Mouse (Mus musculus) intestine, embryonic 14.5 days (tissue): ENCODE results near the gene Sorl1. TPM values are rescaled to one million over a fixed set of nuclear protein-coding genes. Genes with fewer than 3 reads are reported as not detected.

ENCODE experiments used
- ATAC-seq: fragments of 200-750 bp; cut with Nextera tagmentation; replicated peaks from 2 replicates; pipeline ENCODE4 v1.8.0; 2017; ENCODE audit warnings: low read depth, moderate number of reproducible peaks, moderate TSS enrichment, moderate library complexity; ENCODE audit not compliant: low FRiP score, low TSS enrichment
- DNase-seq: peaks from one replicate; pipeline ENCODE4 v3.0.0-alpha.2; 2018; ENCODE audit warnings: low spot score
- H3K27ac ChIP-seq: fragments of 300-500 bp; sonication (generic); 2 replicates; pipeline ENCODE4 v1.5.1; 2014; ENCODE audit warnings: low read depth, mild to moderate bottlenecking, control low read depth
- H3K27me3 ChIP-seq: fragments of 300-500 bp; sonication (generic); replicated peaks from 2 replicates; pipeline ENCODE4 v1.6.1; 2014; ENCODE audit warnings: low read length, control low read depth; ENCODE audit not compliant: control insufficient read depth, insufficient read depth
- H3K36me3 ChIP-seq: fragments of 300-500 bp; sonication (generic); 2 replicates; pipeline ENCODE4 v1.6.1; 2014; ENCODE audit warnings: low read length, control low read depth; ENCODE audit not compliant: control insufficient read depth, insufficient read depth
- H3K4me1 ChIP-seq: fragments of 300-500 bp; sonication (generic); replicated peaks from 2 replicates; pipeline ENCODE4 v1.6.1; 2014; ENCODE audit warnings: low read length, control low read depth, mixed read lengths; ENCODE audit not compliant: control insufficient read depth, insufficient read depth
- H3K4me2 ChIP-seq: fragments of 300-500 bp; sonication (generic); 2 replicates; pipeline ENCODE4 v1.6.1; 2014; ENCODE audit warnings: low read length
- H3K4me3 ChIP-seq: fragments of 300-500 bp; sonication (generic); 2 replicates; pipeline ENCODE4 v1.5.1; 2014; ENCODE audit warnings: low read depth, low read length, control low read depth, mixed read lengths
- H3K9ac ChIP-seq: fragments of 300-500 bp; sonication (generic); 2 replicates; pipeline ENCODE4 v1.6.1; 2014; ENCODE audit warnings: mild to moderate bottlenecking, low read length
- H3K9me3 ChIP-seq: fragments of 300-500 bp; sonication (generic); 2 replicates; pipeline ENCODE4 v1.6.1; 2016; ENCODE audit warnings: low read length, control low read depth; ENCODE audit not compliant: control insufficient read depth
- WGBS: fragments of 180-500 bp; shearing (Covaris S2); extraction: QIAGEN DNeasy Blood & Tissue Kit; methylation state at CpG from one replicate; pipeline ENCODE4 v1.1.7; 2014; 5-methylcytosine and 5-hydroxymethylcytosine counted together
- polyA plus RNA-seq: library from polyadenylated mRNA; unstranded; fragments of >200 nt; fragmentation: Nextera tagmentation; extraction: Ambion mirVana; gene quantifications from 2 replicates; pipeline ENCODE4 v1.2.1, GENCODE M21; 2014

The Sorl1 gene
- polyA plus RNA-seq, 1 experiment from 2014 or later = 12.2 TPM

DNA sequence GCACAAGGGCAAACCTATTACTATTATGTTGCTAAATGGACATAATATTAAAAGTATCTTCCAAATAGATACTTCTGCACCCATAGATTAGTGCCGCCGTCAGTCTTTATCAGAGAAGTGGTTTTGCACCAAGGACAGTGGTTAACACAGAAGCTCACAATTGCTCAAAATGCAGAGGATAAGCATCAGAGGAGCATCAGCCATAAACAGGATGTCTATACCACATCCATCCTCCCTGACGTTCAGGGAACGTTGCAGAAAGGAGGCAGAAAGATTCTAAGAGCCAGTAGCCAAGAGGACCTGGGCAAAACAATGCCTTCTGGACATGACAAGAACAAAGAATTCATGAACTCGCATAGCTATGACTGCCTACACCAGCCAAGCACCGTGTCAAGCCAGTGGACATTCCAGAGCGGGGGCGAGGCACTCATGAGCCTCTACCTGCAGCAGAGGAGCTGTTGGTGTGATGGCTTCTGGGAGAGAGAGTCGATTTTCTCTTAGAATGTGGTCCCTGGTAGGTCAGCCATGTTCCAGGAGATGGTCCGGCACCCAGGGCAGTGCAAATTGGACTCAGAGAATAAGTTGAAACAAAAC is 47.7 kb downstream of the Sorl1 start:
- H3K9ac ChIP-seq = no peak overlapping the region
- no peak overlapping the region for H3K4me2 ChIP-seq
- no peaks in the 10 kb centered on the region for H3K27me3 ChIP-seq
- ATAC-seq (no peak), DNase-seq (no peak)
- no peaks in the 10 kb centered on the region for H3K4me1 ChIP-seq
- no peak overlapping the region for H3K27ac ChIP-seq
- no peaks in the 10 kb centered on the region for H3K36me3 ChIP-seq
- no peak overlapping the region for H3K4me3 ChIP-seq
- no peaks in the 10 kb centered on the region for H3K9me3 ChIP-seq
- 84% methylated on average over 10 of the region's 10 CpGs for WGBS

DNA sequence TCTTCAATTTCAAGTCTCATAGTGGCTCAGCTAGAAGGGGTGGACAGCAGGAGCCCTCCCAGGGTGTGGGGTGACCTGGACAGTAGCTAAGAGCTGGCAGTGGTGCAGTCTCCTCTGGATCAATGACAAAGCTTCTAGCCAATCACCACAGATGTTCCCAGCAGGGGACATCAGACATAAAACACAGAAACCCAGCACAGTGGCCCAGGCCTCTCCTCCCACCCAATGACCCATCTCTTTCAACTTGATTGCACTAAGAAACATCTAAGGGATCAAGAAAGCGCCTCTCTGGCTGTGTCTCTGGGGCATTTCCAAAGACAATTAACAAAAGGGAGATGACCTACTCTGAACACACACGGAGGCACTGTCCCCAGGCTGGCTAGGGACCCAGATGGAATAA is 48.9 kb downstream of the Sorl1 start:
- no peak overlapping the region for H3K4me3 ChIP-seq
- ATAC-seq (no peak), DNase-seq (no peak)
- H3K27me3 ChIP-seq = no peaks in the 10 kb centered on the region
- H3K4me1 ChIP-seq = no peaks in the 10 kb centered on the region
- 55% methylated on average over 2 of the region's 2 CpGs for WGBS
- H3K27ac ChIP-seq = no peak overlapping the region
- no peak overlapping the region for H3K9ac ChIP-seq
- no peak overlapping the region for H3K4me2 ChIP-seq
- H3K36me3 ChIP-seq = no peaks in the 10 kb centered on the region
- H3K9me3 ChIP-seq = no peaks in the 10 kb centered on the region

DNA sequence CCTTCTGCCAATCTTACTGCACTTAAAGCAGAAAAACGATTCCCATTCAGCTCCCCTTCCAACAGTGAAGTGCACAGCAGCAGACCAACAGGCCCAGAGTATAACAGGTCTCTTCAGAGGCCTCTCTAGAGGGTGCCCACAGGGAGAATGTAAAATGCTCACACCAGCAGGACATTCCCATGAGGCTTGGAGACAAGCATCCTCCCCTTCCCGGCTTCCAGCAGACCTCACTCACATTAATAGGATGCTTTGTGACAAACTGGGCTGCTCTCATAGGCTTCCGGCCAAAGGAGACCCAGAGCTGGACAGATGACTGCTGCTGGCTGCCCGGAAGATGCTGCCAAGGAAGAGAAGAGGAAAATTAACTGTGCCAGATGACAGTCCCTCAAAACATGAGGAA is 52.1 kb downstream of the Sorl1 start:
- Histone ChIP-seq H3K4me3 (no peak overlapping the region), H3K4me2 (no peak overlapping the region), H3K27me3 (no peaks in the 10 kb centered on the region), H3K36me3 (no peaks in the 10 kb centered on the region), H3K4me1 (no peaks in the 10 kb centered on the region), H3K9ac (no peak overlapping the region), H3K27ac (no peak overlapping the region), H3K9me3 (no peaks in the 10 kb centered on the region)
- DNase-seq (no peak), ATAC-seq (no peak)
- 62% methylated on average over 4 of the region's 4 CpGs for WGBS

DNA sequence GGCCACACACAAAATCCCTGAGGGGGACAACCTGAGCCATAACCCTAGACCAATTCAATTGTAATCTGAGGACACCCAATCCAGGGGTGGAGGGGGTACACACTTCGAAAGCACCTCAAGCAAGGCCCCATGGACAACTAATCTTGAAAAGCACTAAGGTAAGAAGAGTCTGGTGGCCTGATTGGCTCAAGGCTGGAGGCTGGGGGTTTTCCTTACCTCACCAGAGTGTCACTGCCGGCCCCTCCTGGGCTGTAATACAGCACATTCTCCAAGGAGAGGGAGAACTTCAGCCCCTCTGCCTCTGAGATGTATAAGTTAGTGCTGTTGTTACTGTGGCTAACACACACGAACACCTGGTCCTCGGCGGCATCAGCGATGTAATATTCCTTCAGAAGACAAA is 53.2 kb downstream of the Sorl1 start:
- DNase-seq = no peak
- H3K4me1 ChIP-seq = no peaks in the 10 kb centered on the region
- no peak overlapping the region for H3K27ac ChIP-seq
- no peak overlapping the region for H3K4me2 ChIP-seq
- no peak overlapping the region for H3K4me3 ChIP-seq
- H3K9ac ChIP-seq = no peak overlapping the region
- no peaks in the 10 kb centered on the region for H3K27me3 ChIP-seq
- no peaks in the 10 kb centered on the region for H3K36me3 ChIP-seq
- 90% methylated on average over 6 of the region's 6 CpGs for WGBS
- H3K9me3 ChIP-seq = no peaks in the 10 kb centered on the region
- ATAC-seq = no peak

DNA sequence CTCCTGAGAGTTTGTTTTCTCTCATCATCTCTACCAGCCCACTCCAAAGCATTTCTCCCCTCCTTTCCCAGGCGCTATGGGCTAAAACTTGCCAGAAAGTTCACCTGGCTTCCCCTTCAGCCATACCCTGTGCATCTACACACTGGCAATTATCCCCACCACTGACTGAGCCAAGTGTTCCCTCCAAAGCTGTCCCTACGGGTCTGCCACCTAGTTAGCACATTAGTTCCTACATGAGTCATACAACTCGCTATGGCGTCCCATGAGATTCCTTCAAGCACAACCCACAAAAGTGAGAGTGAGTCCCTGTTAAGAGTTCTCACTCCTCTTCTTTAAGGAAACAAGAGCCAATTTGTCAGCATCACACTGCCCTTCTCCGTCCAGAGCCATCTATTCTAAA is 54.6 kb downstream of the Sorl1 start:
- Histone ChIP-seq H3K4me2 (no peak overlapping the region), H3K9ac (no peak overlapping the region), H3K36me3 (no peaks in the 10 kb centered on the region), H3K27ac (no peak overlapping the region), H3K27me3 (no peaks in the 10 kb centered on the region), H3K4me3 (no peak overlapping the region), H3K9me3 (no peaks in the 10 kb centered on the region), H3K4me1 (no peaks in the 10 kb centered on the region)
- ATAC-seq = no peak
- no peak for DNase-seq
- WGBS = 85% methylated on average over 5 of the region's 5 CpGs

DNA sequence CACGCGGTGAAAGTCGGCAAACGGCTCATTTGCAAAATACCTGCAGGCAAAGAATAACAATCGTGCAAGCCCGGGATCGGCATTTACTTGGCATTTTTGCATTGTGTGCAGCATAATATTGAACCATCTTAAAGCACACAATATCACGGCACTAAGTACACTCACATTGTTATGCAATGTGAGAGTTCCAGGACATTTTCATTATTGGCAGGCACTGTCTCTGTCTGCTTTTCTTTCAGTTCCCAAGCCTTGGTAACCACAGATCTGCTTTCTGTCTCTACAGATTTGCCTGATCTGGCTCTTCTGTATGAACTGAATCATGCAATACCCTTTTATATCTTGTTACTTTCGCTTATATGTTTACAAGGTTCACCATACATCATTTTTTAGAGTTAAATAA is 56.1 kb downstream of the Sorl1 start:
- H3K36me3 ChIP-seq = no peaks in the 10 kb centered on the region
- no peak overlapping the region for H3K27ac ChIP-seq
- H3K27me3 ChIP-seq = no peaks in the 10 kb centered on the region
- H3K9me3 ChIP-seq = no peaks in the 10 kb centered on the region
- no peaks in the 10 kb centered on the region for H3K4me1 ChIP-seq
- no peak overlapping the region for H3K9ac ChIP-seq
- 82% methylated on average over 9 of the region's 9 CpGs for WGBS
- no peak for ATAC-seq
- no peak overlapping the region for H3K4me3 ChIP-seq
- DNase-seq = no peak
- no peak overlapping the region for H3K4me2 ChIP-seq

DNA sequence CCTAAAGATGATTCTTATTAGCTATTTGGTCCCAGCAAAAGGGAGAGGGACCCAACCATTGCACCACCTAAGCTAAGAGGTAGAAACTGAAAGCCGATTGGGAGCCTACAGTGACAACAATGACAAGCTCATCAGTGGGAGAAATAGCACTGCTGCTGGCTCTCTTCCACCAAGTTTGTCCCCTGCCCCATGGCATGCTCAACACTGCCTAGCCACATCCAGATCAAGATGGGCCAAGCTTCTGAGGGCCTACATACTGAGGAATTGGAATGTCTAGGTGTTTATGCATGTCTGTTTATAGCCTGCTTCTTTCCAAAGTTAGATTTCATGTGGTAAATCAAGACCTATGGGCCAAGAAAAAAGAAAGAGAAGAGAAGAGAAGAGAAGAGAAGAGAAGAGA is 58.3 kb downstream of the Sorl1 start:
- Histone ChIP-seq H3K4me2 (no peak overlapping the region), H3K4me3 (no peak overlapping the region), H3K9ac (no peak overlapping the region), H3K4me1 (no peaks in the 10 kb centered on the region), H3K36me3 (no peaks in the 10 kb centered on the region), H3K9me3 (no peaks in the 10 kb centered on the region), H3K27ac (no peak overlapping the region), H3K27me3 (no peaks in the 10 kb centered on the region)
- WGBS = 88% methylated on average over 1 of the region's 1 CpGs
- ATAC-seq (no peak), DNase-seq (no peak)

DNA sequence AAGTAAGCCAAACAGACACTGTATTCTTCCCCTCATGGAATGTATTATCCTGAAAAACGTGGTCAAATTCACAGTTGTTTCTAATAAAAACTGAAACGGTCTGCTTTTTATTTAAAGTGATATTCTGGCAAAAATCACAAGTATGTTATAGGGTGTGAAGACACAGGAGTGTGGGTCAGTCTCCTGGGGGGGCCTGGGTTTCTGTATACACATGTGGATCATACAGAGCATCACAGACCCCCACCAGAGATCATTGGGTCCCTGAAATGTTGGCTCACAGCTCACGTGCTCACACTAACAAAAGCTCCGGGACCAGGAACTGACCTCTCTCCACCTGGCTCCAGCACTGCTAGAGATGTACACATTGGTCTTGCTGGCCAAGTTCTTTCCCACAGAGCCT is 60.7 kb downstream of the Sorl1 start:
- Histone ChIP-seq H3K27me3 (no peaks in the 10 kb centered on the region), H3K9ac (no peak overlapping the region), H3K4me1 (no peaks in the 10 kb centered on the region), H3K4me3 (no peak overlapping the region), H3K9me3 (no peaks in the 10 kb centered on the region), H3K4me2 (no peak overlapping the region), H3K36me3 (no peaks in the 10 kb centered on the region), H3K27ac (no peak overlapping the region)
- ATAC-seq (no peak), DNase-seq (no peak)
- 72% methylated on average over 4 of the region's 4 CpGs for WGBS

DNA sequence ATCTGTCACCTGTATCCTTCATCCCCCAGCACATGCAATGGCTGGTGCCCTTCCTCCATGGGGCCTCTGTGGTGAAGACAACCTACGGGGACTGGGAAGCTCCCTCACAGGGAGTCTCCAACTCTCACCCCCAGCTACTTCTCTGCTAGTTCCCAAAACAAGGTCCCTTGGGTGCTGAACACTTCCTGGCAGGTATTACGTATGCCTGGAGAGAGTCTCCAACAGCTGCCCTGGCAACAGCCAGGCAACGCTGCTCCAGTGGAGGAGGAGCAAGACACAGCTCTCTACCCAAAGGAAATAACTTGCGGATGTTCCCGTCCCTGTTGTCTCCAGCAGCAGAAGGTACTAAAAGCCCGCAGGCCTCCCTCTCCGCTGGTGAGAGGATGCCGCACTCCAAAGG is 61.8 kb downstream of the Sorl1 start:
- no peak for ATAC-seq

More for the DNA sequence above, 61.8 kb downstream of the Sorl1 start:
- no peaks in the 10 kb centered on the region for H3K4me1 ChIP-seq
- no peaks in the 10 kb centered on the region for H3K36me3 ChIP-seq
- 80% methylated on average over 8 of the region's 8 CpGs for WGBS
- no peak for DNase-seq
- H3K27ac ChIP-seq = no peak overlapping the region
- H3K9ac ChIP-seq = no peak overlapping the region
- H3K27me3 ChIP-seq = no peaks in the 10 kb centered on the region
- H3K4me2 ChIP-seq = no peak overlapping the region
- no peaks in the 10 kb centered on the region for H3K9me3 ChIP-seq
- no peak overlapping the region for H3K4me3 ChIP-seq
